Mouse (Mus musculus) spleen, adult 2 months (tissue): ENCODE data around the gene Vps35l. TPM values are rescaled to one million over a fixed set of nuclear protein-coding genes. Genes with fewer than 3 reads are reported as not detected.

Experiments
- DNase-seq, 2 experiments: peaks; one replicate each; pipeline versions ENCODE4 v3.0.0 to v3.0.0-alpha.2; 2012 to 2021; ENCODE audit warnings: low spot score in 2 of 2, low read depth in 1 of 2
- H3K27ac ChIP-seq: fragments of 200-500 bp; 2 replicates; pipeline ENCODE4 v1.5.1; 2012; ENCODE audit warnings: low read length, inconsistent platforms; ENCODE audit not compliant: insufficient read depth
- H3K27me3 ChIP-seq: fragments of 200-500 bp; 2 replicates; pipeline ENCODE4 v1.6.1; 2012; ENCODE audit warnings: mild to moderate bottlenecking, moderate library complexity, low read length, inconsistent platforms; ENCODE audit not compliant: control insufficient read depth, insufficient read depth
- H3K36me3 ChIP-seq: fragments of 200-500 bp; 2 replicates; pipeline ENCODE4 v1.6.1; 2012; ENCODE audit warnings: mild to moderate bottlenecking, low read length, inconsistent platforms; ENCODE audit not compliant: control insufficient read depth, insufficient read depth
- H3K4me1 ChIP-seq: fragments of 200-500 bp; 2 replicates; pipeline ENCODE4 v1.6.1; 2011; ENCODE audit warnings: inconsistent platforms; ENCODE audit not compliant: control insufficient read depth, insufficient read depth, insufficient read length
- H3K4me3 ChIP-seq: fragments of 200-500 bp; 2 replicates; pipeline ENCODE4 v1.5.1; 2011; ENCODE audit warnings: mild to moderate bottlenecking, inconsistent platforms; ENCODE audit not compliant: insufficient read depth, insufficient read length; ENCODE audit errors: extremely low read depth
- CTCF ChIP-seq: fragments of 200-500 bp; IDR thresholded peaks from 2 replicates; pipeline ENCODE4 v1.5.1; 2011; ENCODE audit warnings: mild to moderate bottlenecking, inconsistent platforms; ENCODE audit not compliant: insufficient read depth, insufficient read length, insufficient replicate concordance; ENCODE audit errors: extremely low read depth
- POLR2A ChIP-seq: fragments of 200-500 bp; IDR thresholded peaks from 2 replicates; pipeline ENCODE4 v1.6.1; 2011; ENCODE audit warnings: low read depth, low read length, inconsistent platforms
- WGBS: fragments of 180-500 bp; shearing (Covaris S2); methylation state at CpG from one replicate; pipeline ENCODE4 v1.1.7; 2018; 5-methylcytosine and 5-hydroxymethylcytosine counted together
- polyA plus RNA-seq: library from polyadenylated mRNA; depleted of rRNA; stranded (reverse); fragments of >200 nt; gene quantifications from 2 replicates; pipeline ENCODE4 v1.2.3, GENCODE M21; 2012; rRNA removed

The Vps35l gene
- polyA plus RNA-seq = 27.6 and 31.3 TPM in 2 replicates

DNA sequence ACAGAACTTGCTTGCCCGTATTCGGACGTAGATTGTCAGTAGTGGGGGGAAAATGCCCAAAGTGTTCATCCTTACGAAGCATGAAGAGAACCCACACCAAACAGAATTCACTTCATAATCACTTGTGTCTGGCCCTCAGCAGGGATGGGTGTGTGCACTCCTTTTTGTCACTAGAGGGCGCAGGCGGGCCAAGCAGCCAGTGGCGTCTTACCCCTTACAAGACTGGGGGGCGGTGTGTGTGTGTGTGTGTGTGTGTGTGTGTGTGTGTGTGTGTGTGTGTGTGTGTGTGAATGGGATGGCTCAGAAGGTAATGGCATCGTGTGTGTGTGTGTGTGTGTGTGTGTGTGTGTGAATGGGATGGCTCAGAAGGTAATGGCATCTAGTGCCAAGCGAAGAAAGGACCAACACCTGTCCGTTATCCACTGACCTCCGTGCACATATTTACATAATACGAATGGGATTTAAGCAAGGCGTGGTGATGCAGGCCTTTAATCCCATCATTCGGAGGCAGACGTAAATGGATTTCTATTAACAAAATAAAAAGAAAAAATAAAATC, at the start of gene Vps35l:
TSS of gene Vps35l (plus strand) at position 252 of the 557 bp plus-strand sequence.
- peak within 1 kb of the TSS; percentile 79 for H3K4me3 ChIP-seq
- peak; percentile 76 to 79 for DNase-seq
- H3K36me3 ChIP-seq = peaks cover 2% of the 10 kb centered on the region
- no peak for TF ChIP-seq POLR2A
- peak; percentile 82; the same call in 1 of the 2 replicates for TF ChIP-seq CTCF
- 3% methylated on average over 15 of the region's 16 CpGs for WGBS
- H3K27ac ChIP-seq = peak within 1 kb of the TSS; percentile 31
- peaks cover 5% of the 10 kb centered on the region; the same call in 1 of the 2 replicates for H3K4me1 ChIP-seq
- no peaks in the 10 kb centered on the region for H3K27me3 ChIP-seq

DNA sequence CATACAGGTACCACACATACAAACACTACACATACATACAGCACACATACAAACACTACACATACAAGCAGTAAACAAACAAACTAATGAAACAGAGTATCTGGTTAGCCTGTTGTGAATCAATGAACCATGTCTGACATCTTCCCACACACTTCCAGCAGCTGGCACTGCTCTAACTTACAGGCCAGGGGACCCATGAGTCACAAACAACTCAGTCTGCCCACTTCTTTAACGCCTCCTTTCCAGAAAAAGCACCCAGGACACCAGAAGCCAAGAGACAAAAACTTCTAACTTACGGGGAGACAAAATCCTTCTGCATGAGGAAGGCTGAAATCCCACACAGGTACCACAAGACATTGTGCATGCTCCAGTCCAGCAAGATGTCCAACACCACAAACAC, 48.7 kb upstream of the Vps35l start:
- no peak for DNase-seq
- Histone ChIP-seq H3K4me3 (no peak overlapping the region), H3K27ac (no peak overlapping the region), H3K36me3 (peaks cover 52% of the 10 kb centered on the region), H3K27me3 (no peaks in the 10 kb centered on the region), H3K4me1 (no peaks in the 10 kb centered on the region)
- 93% methylated on average over 2 of the region's 2 CpGs for WGBS
- TF ChIP-seq POLR2A = no peak
- no peak for TF ChIP-seq CTCF

DNA sequence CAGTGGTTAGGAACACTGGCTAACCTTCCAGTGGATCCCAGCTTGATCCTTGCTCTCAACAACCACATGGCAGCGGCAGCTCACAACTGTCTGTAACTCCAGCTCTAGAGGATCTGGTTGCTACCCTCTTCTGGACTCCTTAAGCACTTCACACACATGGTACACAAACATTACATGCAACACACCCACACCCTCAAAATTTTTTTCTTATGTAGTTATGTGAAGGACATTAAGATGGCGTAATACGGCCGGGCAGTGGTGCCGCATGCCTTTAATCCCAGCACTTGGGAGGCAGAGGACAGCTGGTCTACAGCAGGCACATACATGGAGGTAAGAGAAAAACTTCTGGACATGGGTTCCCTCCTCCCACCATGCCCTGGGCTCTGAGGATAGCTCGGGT, 43.9 kb upstream of the Vps35l start:
- 95% methylated on average over 6 of the region's 6 CpGs for WGBS
- no peak overlapping the region for H3K27ac ChIP-seq
- no peak for DNase-seq
- H3K27me3 ChIP-seq = no peaks in the 10 kb centered on the region
- TF ChIP-seq POLR2A (no peak), CTCF (no peak)
- no peak overlapping the region for H3K4me3 ChIP-seq
- H3K4me1 ChIP-seq = no peaks in the 10 kb centered on the region
- H3K36me3 ChIP-seq = peaks cover 37% of the 10 kb centered on the region

DNA sequence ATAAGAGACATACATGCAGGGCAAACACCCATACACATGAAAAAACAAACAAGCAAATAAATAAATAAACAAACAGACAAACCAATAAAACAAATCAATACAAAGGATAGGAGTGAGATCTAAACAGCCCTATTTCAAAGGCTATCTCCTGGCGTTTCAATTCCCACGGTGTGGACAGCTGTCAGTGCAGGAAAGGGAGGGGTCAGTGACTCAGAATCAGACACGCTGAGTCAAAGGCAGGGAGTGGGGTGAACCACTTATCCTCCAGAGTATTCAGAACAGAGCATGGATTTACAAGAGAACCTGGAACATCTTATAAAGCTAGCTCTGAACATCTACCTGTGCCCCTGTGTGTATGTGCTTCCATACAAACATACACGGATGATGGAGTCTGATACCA, 42.9 kb upstream of the Vps35l start:
- peaks cover 31% of the 10 kb centered on the region for H3K36me3 ChIP-seq
- H3K4me1 ChIP-seq = no peaks in the 10 kb centered on the region
- H3K4me3 ChIP-seq = no peak overlapping the region
- no peak overlapping the region for H3K27ac ChIP-seq
- WGBS = 85% methylated on average over 4 of the region's 4 CpGs
- no peaks in the 10 kb centered on the region for H3K27me3 ChIP-seq
- TF ChIP-seq POLR2A (no peak), CTCF (no peak)
- no peak for DNase-seq

DNA sequence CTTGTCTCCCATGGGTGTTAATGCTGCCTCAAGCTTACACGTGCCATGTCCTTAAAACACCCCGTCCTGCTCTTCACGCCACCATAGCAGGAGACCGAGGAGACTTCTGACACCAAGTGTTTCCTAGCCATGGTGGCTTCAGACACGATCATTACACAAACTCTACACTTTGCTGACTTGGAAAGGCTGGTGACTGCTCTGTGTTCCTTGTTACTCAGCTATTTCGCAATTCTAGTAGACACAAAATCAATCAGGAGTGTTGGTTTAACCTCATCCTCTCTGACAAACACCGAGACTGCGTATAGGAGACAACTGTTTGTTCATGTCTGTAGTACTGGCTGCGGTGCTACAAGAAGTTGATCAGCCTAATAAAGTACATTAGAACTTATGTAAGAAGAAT, 41.1 kb upstream of the Vps35l start:
- Histone ChIP-seq H3K4me3 (no peak overlapping the region), H3K4me1 (no peaks in the 10 kb centered on the region), H3K27ac (no peak overlapping the region), H3K36me3 (peaks cover 26% of the 10 kb centered on the region), H3K27me3 (no peaks in the 10 kb centered on the region)
- 90% methylated on average over 9 of the region's 9 CpGs for WGBS
- no peak for DNase-seq
- no peak for TF ChIP-seq CTCF
- no peak for TF ChIP-seq POLR2A

DNA sequence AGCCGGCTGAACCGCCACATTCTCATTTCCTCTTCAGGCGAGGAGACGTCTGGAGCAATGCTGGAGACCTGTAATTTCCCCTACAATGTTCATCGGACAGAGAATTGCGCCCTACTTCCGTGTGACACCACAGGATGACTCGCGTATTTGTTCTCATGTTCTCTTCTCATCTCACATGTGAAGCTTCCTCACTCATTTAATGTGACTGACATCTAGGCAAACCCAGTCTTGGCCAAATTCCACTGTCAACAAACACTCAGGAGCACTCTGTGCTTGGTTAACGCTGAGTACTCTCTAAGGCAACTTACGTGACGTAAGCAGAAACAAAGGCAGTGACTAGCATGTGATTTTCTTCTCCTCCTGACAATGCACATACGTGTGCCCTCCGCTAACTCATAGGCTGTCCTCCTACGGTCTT, 36.9 kb upstream of the Vps35l start:
- no peak for DNase-seq
- no peak overlapping the region for H3K27ac ChIP-seq
- H3K36me3 ChIP-seq = peaks cover 4% of the 10 kb centered on the region; the same call in 1 of the 2 replicates
- peaks cover 5% of the 10 kb centered on the region; the same call in 1 of the 2 replicates for H3K4me1 ChIP-seq
- no peak overlapping the region for H3K4me3 ChIP-seq
- WGBS = 84% methylated on average over 15 of the region's 15 CpGs
- TF ChIP-seq CTCF (no peak), POLR2A (no peak)
- H3K27me3 ChIP-seq = no peaks in the 10 kb centered on the region

DNA sequence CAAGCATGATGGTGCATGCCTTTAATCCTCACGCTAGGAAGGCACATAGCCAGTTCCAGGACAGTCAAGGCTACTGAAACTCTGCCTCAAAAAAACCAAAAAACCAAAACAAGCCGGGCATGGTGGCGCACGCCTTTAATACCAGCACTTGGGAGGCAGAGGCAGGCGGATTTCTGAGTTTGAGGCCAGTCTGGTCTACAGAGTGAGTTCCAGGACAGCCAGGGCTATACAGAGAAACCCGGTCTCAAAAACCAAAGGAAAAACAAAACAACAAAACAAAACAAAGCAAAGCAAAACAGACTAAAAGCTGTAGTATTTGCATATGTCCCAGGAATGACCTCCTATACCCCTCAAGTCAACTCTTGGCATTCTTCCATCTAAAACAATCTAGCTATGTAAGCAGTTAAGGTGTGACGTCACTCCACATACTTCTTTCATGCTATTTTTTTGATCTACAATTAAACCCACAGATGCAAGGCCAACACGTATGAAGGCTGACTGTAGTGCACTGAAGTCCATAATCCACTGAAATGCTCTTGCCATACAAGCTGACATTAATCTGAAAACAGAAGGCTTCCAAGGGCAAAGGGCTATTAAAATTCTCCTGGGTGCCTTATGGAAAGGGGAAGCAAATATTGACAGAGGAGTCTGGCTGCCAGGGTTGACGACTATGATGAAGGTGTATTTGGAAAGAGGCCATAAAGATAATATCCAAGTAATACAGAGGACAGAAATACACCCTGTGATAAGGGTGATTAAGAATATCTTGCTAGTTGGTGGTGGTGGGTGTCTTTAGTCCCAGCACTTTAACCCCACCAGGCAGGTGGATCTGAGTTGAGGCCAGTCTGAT, 35.8 kb upstream of the Vps35l start:
- no peaks in the 10 kb centered on the region for H3K27me3 ChIP-seq
- H3K4me3 ChIP-seq = no peak overlapping the region; the same call in 1 of the 2 replicates
- H3K27ac ChIP-seq = no peak overlapping the region
- H3K4me1 ChIP-seq = peaks cover 5% of the 10 kb centered on the region; the same call in 1 of the 2 replicates
- DNase-seq = no peak
- no peaks in the 10 kb centered on the region for H3K36me3 ChIP-seq
- 85% methylated on average over 9 of the region's 9 CpGs for WGBS
- TF ChIP-seq CTCF = no peak
- TF ChIP-seq POLR2A = no peak
